Mouse (Mus musculus): ENCODE measurements around the gene Tollip. TPM values are rescaled to one million over a fixed set of nuclear protein-coding genes. Genes with fewer than 3 reads are reported as not detected.

Gene Tollip
- polyA plus RNA-seq, 1 experiment from 2014 or later = 66.8 TPM

DNA sequence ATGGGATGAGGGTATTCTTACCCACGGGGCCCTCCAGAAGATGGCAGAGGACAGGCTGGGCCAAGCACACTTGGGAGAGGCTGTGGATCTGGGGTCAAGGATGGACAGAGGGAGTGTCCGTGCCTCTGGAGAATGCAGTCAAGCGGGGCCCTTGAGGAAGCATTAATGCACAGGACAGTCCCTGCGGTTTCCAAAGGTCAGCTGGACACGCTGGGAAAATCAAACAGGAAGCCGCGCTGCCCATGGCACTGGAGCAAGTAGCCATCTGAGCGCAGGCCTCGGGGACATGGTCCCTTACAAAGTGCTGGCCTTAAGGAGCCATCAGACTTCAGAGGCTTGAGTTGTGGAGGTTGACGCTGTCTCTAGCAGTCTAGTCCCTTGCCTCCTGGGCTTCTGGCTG is 78.0 kb downstream of the Tollip start:
- H3K9me3 ChIP-seq = no peaks in the 10 kb centered on the region
- H3K9ac ChIP-seq = no peak overlapping the region
- H3K4me3 ChIP-seq = no peak overlapping the region
- H3K4me1 ChIP-seq (replicated peaks) = no peaks in the 10 kb centered on the region
- no peak overlapping the region for H3K27ac ChIP-seq (replicated peaks)
- no peaks in the 10 kb centered on the region for H3K27me3 ChIP-seq
- 83% methylated on average over 10 of the region's 10 CpGs for WGBS
- H3K4me2 ChIP-seq = no peak overlapping the region
- no peak for ATAC-seq (ENCODE audit: low read depth)
- H3K36me3 ChIP-seq = no peaks in the 10 kb centered on the region

GRCm38 (mm10) chr7:141838779-141839178 is 79.5 kb downstream of the Tollip start, which contains the start of gene Muc5b:
Gene Muc5b, plus strand, starts transcription at chr7:141839070.
- Histone ChIP-seq H3K27ac (replicated peaks) (no peak within 1 kb of the TSS), H3K4me1 (replicated peaks) (no peaks in the 10 kb centered on the region), H3K9me3 (no peaks in the 10 kb centered on the region), H3K27me3 (no peaks in the 10 kb centered on the region), H3K4me3 (no peak within 1 kb of the TSS), H3K4me2 (no peak within 1 kb of the TSS), H3K9ac (no peak within 1 kb of the TSS), H3K36me3 (no peaks in the 10 kb centered on the region)
- 70% methylated on average over 5 of the region's 5 CpGs for WGBS
- ATAC-seq (ENCODE audit: low read depth) = no peak

- Histone ChIP-seq H3K9ac (no peak overlapping the region), H3K36me3 (no peaks in the 10 kb centered on the region), H3K27me3 (no peaks in the 10 kb centered on the region), H3K27ac (replicated peaks) (no peak overlapping the region), H3K4me2 (no peak overlapping the region), H3K4me3 (no peak overlapping the region), H3K9me3 (no peaks in the 10 kb centered on the region), H3K4me1 (replicated peaks) (no peaks in the 10 kb centered on the region)
- no peak for ATAC-seq (ENCODE audit: low read depth)
- WGBS = 84% methylated on average over 8 of the region's 8 CpGs
Observed at GRCm38 (mm10) chr7:141836423-141836822, 81.9 kb downstream of the Tollip start.

GRCm38 (mm10) chr7:141835941-141836340 is 82.4 kb downstream of the Tollip start:
- ATAC-seq (ENCODE audit: low read depth) = no peak
- whole genome bisulfite sequencing = 92% methylated on average over 7 of the region's 7 CpGs
- Histone ChIP-seq H3K4me3 (no peak overlapping the region), H3K9me3 (no peaks in the 10 kb centered on the region), H3K4me1 (replicated peaks) (no peaks in the 10 kb centered on the region), H3K9ac (no peak overlapping the region), H3K36me3 (no peaks in the 10 kb centered on the region), H3K27ac (replicated peaks) (no peak overlapping the region), H3K27me3 (no peaks in the 10 kb centered on the region), H3K4me2 (no peak overlapping the region)

Other genes with a start within 250 kb of the Tollip start
- 0.37 and 0.81 TPM in 2 replicates for gene Muc2, start 228.2 kb downstream of the Tollip start, polyA plus RNA-seq (2015; fragmentation: Nextera tagmentation; extraction: Ambion mirVana)
- gene Muc5ac, start 129.5 kb downstream of the Tollip start, polyA plus RNA-seq (2015; fragmentation: Nextera tagmentation; extraction: Ambion mirVana) = not detected in 2 replicates
- 0.04 and 0.06 TPM in 2 replicates for gene Muc5b, start 79.4 kb downstream of the Tollip start, polyA plus RNA-seq (2015; fragmentation: Nextera tagmentation; extraction: Ambion mirVana)
- gene Brsk2, start 31.2 kb upstream of the Tollip start, polyA plus RNA-seq (2015; fragmentation: Nextera tagmentation; extraction: Ambion mirVana) = 20.1 and 20.6 TPM in 2 replicates
- gene Mob2, start 142.6 kb upstream of the Tollip start, polyA plus RNA-seq (2015; fragmentation: Nextera tagmentation; extraction: Ambion mirVana) = 51.3 and 52.8 TPM in 2 replicates
- gene Dusp8, start 177.3 kb upstream of the Tollip start, polyA plus RNA-seq (2015; fragmentation: Nextera tagmentation; extraction: Ambion mirVana) = 88.4 and 96.1 TPM in 2 replicates
- gene Gm45618, start 202.2 kb upstream of the Tollip start, polyA plus RNA-seq (2015; fragmentation: Nextera tagmentation; extraction: Ambion mirVana) = not detected in 2 replicates
- gene Gm39115, start 217.5 kb upstream of the Tollip start, polyA plus RNA-seq (2015; fragmentation: Nextera tagmentation; extraction: Ambion mirVana) = not detected in 2 replicates
- not detected in 2 replicates for gene Gm45337, start 226.1 kb upstream of the Tollip start, polyA plus RNA-seq (2015; fragmentation: Nextera tagmentation; extraction: Ambion mirVana)
- not detected in 2 replicates for gene Gm29735, start 238.6 kb upstream of the Tollip start, polyA plus RNA-seq (2015; fragmentation: Nextera tagmentation; extraction: Ambion mirVana)
- not detected in 2 replicates for gene Gm4553, start 247.2 kb upstream of the Tollip start, polyA plus RNA-seq (2015; fragmentation: Nextera tagmentation; extraction: Ambion mirVana)

Data from neural tube, embryonic 13.5 days (tissue).